Mouse (Mus musculus) forebrain, embryonic 14.5 days (tissue): ENCODE measurements around the gene Phospho1. TPM values are rescaled to one million over a fixed set of nuclear protein-coding genes. Genes with fewer than 3 reads are reported as not detected.

ENCODE experiments used
- polyA plus RNA-seq: library from polyadenylated mRNA; unstranded; fragments of >200 nt; fragmentation: Nextera tagmentation; extraction: Ambion mirVana; gene quantifications from 2 replicates; pipeline ENCODE4 v1.2.1, GENCODE M21; 2014

Gene Phospho1
- polyA plus RNA-seq, 1 experiment from 2014 or later = not detected

Other genes starting within 250 kb of the Phospho1 start
- 5.0 and 7.8 TPM in 2 replicates for gene Ngfr, start 236.8 kb upstream of the Phospho1 start, polyA plus RNA-seq
- gene Phb, start 157.5 kb upstream of the Phospho1 start, polyA plus RNA-seq = 215 and 222 TPM in 2 replicates
- gene Zfp652, start 111.8 kb upstream of the Phospho1 start, polyA plus RNA-seq = 11.7 and 13.2 TPM in 2 replicates
- 0.43 and 0.95 TPM in 2 replicates for gene B130006D01Rik, start 100.9 kb upstream of the Phospho1 start, polyA plus RNA-seq
- 2.1 and 2.7 TPM in 2 replicates for gene Gngt2, start 12.7 kb downstream of the Phospho1 start, polyA plus RNA-seq
- gene Abi3, start 18.0 kb downstream of the Phospho1 start, polyA plus RNA-seq = 0.50 and 1.1 TPM in 2 replicates
- not detected in 2 replicates for gene B4galnt2, start 90.4 kb downstream of the Phospho1 start, polyA plus RNA-seq
- gene Igf2bp1, start 181.4 kb downstream of the Phospho1 start, polyA plus RNA-seq = 14.6 and 15.3 TPM in 2 replicates
- not detected in 2 replicates for gene Gip, start 200.0 kb downstream of the Phospho1 start, polyA plus RNA-seq
- 58.4 and 68.8 TPM in 2 replicates for gene Snf8, start 210.4 kb downstream of the Phospho1 start, polyA plus RNA-seq
- 24.9 and 26.9 TPM in 2 replicates for gene Ube2z, start 240.9 kb downstream of the Phospho1 start, polyA plus RNA-seq